Mouse (Mus musculus) left cerebral cortex, postnatal 14 days (tissue): ENCODE measurements at regions not wholly inside any gene's neighbourhood (a gene's known extent, or its start where the extent isn't known, plus 50 kb on each side); places are given as distances from the start of the nearest gene placed in this dataset.

ENCODE experiments used
- DNase-seq, 2 experiments: peaks; one replicate each; pipeline ENCODE4 v3.0.0; 2021 to 2022; ENCODE audit warnings: low spot score in 2 of 2, mixed read lengths in 1 of 2
- intact Hi-C: fragments of 180-260 bp; cut with DNase I; formaldehyde crosslinking; loops from one replicate; pipeline ENCODE4 v1.15.1; 2025

DNA sequence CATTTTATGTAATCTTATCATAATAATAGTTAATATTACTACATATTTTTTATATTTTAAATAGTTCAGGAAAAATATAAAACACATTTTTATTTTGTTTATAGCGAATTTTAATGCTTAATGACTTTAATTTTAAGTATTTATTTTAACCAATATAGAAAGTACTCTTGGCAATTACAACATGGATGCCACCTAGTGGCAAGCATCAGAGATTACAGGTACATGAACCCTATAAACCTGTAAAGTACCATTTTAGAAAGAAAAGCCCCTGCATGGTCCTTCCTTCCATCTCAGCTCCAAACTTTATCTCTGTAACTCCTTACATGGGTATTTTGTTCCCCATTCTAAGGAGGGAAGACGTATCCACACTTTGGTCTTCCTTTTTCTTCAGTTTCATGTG, 4328.9 kb upstream of the Gm7489 start:
- no peak for DNase-seq
- intact Hi-C loops, result no loop called here

DNA sequence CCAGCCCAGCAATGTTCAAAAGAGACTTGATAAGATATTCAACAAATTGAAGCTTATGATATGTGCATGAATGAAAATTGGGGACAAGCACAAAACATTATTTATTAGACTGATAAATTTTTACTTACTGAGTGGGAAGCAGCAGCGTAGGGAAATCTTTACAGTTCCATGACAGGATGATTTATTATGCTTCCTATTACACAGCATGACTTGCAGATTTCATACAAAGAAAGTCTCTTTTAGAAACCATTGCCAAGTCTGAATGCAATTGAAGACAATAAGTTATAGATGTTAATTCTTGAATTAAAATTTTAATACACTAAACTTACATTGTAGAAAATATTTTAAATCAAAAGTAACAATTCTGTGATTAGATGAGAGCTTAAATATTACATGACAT, 4324.3 kb upstream of the Gm7489 start:
- intact Hi-C loops, result no loop called here
- no peak for DNase-seq

DNA sequence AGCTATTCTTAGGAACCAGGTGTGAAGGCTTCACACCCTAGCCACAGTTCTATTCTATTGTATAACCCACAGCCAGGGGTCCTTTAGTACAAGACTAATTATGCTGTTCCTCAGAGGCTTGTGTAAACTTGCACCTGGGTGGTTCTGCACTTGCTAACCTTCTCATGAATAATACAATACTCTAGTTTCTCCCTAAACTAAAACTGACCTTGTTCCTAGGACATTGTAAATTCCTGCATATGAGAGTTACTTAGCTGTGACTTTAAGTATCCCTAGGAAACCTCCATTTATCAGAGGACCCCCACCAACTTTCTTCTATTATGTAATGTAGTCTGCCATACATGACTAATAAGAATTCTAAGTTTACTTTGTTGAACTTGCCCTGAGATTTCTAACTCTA, 4295.9 kb upstream of the Gm7489 start:
- intact Hi-C loops, result no loop called here
- no peak for DNase-seq

DNA sequence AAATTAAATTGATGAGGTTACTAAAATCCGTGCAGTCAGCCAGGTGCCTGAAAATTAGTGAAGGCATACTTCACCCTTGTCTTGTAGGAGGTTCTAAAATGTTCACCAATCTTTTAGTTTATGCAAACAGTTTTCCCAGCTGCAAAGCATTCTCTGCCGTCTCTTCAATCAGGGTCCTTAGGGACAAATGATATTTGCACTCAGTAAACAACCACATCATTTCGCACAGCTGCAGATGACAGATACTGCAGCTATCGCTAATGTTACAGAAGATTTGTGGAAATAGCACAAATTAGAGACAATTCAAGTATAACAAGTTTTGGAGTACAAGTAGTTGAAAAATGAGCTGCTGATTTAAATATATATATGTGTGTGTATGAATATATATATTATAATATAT, 4270.8 kb upstream of the Gm7489 start:
- intact Hi-C loops, result no loop called here

DNA sequence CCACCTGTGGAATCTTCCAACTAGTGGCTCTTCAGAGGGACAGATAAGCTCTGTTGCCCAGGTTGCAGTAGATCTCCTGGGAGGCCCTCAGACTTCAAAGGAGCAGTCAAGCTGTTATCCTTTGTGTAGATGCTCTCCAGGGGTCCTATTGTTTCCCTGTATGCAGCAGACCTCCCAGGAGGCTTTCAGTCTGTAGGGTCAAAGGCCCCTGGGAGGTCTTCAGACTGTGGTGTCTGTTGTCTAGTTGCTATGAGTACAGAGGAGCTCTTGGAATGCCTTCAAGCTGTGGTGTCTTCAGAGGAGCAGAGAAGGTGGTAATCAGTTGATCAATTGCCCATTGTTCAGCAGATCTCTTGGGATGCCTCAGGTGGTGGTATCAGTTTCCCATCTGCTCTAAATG, 4237.3 kb upstream of the Gm7489 start:
- intact Hi-C loops, result no loop called here
- DNase-seq, result no peak

More for the DNA sequence above, 4270.8 kb upstream of the Gm7489 start:
- no peak for DNase-seq

DNA sequence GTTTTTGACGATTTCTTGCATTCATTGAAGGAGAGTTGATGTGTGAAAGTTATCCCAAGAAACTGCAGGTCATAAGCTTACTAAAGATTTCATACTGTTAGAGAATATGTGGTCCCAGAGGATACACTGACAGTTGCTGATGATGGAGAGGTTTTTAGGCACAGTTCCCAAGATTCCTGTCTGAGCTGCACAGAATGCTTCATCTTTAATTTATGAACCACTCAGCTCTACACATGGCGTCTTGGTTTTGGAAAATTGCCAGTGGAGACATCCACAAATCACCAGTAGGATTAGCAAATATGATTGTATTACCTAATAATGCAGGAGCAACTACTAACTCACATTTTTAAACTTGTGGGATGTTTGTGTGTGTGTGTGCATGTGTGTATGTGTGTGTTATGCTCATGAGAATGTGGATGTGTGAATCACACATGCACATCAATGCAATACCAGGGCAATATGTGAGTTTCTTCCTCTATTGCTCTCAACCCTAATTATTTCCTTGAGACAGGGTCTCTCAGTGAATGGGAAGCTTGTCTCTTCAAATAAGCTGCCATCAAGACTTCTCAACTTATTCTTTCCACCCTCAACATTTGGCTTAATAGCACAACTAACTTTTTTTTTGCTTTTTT, 4234.0 kb upstream of the Gm7489 start:
- DNase-seq, result peak in 1 of 2 experiments; percentile 0
- intact Hi-C loops, result no loop called here

DNA sequence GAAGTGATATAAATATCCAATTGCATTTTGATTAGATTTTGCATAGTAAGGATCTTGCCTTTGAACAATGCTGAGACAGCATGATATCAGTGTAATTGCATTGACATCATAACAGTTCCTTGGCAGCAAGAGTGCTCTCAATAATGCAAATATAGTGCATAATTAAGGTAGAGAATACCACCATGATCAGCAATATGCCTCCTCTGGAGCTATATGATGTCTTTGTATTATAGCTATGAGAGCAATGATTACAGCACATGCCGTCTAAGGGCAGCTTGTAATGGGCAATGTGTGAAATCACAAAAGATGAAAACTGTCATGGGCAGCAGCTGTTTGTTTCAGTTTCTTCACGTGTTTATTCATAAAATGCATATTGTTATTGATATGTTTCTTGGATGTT, 4231.0 kb upstream of the Gm7489 start:
- intact Hi-C loops, result no loop called here
- no peak for DNase-seq

DNA sequence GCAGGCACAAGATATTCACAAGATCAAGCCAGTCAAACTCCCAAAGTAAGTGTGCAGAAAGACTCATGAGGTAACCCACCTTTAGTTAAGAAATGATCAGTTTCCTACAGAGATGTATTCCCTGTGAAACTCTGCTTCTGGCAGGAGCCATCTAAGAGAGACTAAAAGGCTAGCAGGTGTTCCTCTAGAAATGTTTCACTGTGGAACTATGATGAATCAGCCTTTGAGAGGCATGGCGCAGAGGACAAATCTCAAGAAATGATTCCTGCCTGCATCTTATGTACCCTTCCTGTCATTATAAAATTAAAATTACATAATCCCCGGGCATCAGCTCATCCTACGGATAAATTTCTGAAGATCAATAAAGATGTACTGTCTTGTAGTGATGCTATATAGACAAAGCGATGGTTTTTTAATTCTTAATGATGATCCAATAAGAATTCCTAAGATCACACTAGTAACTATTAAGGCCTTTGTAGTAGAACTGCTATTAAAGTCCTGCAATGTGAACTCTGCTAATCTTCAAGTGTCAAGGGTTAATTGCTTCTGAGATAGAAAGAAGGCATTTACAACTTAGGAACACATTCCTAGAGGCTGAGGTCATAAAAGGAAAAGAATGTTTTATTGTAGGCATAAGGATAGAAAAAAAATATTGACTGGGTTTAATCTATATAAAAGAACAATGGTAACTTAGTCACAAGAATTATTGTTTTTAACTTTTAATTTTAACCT, 4219.7 kb upstream of the Gm7489 start:
- intact Hi-C loops, result no loop called here
- DNase-seq, result no peak
